Mouse (Mus musculus) midbrain, embryonic 16.5 days (tissue): Measurements from ENCODE around the gene Cbarp. TPM values are rescaled to one million over a fixed set of nuclear protein-coding genes. Genes with fewer than 3 reads are reported as not detected.
A peak's percentile ranks its signal among the peaks of the same experiment; 100 is the strongest.

ENCODE experiments used
- ATAC-seq: fragments of 200-750 bp; cut with Nextera tagmentation; 2 replicates; pipeline ENCODE4 v1.8.0; 2017; ENCODE audit warnings: moderate TSS enrichment
- H3K27ac ChIP-seq: fragments of 300-500 bp; sonication (generic); 2 replicates; pipeline ENCODE4 v1.5.1; 2014; ENCODE audit warnings: mild to moderate bottlenecking, low read length, mixed read lengths
- H3K27me3 ChIP-seq: fragments of 300-500 bp; sonication (generic); 2 replicates; pipeline ENCODE4 v1.6.1; 2014; ENCODE audit warnings: low read depth, low read length, mixed read lengths; ENCODE audit not compliant: control insufficient read depth, insufficient read depth
- H3K36me3 ChIP-seq: fragments of 300-500 bp; sonication (generic); 2 replicates; pipeline ENCODE4 v1.6.1; 2014; ENCODE audit warnings: mild to moderate bottlenecking, low read length, moderate library complexity, mixed read lengths; ENCODE audit not compliant: control insufficient read depth, insufficient read depth
- H3K4me1 ChIP-seq: fragments of 300-500 bp; sonication (generic); 2 replicates; pipeline ENCODE4 v1.6.1; 2014; ENCODE audit warnings: mild to moderate bottlenecking, low read length, mixed read lengths; ENCODE audit not compliant: control insufficient read depth, insufficient read depth
- H3K4me2 ChIP-seq: fragments of 300-500 bp; sonication (generic); 2 replicates; pipeline ENCODE4 v1.6.1; 2014; ENCODE audit warnings: mild to moderate bottlenecking, low read length, mixed read lengths
- H3K4me3 ChIP-seq: fragments of 300-500 bp; sonication (generic); 2 replicates; pipeline ENCODE4 v1.5.1; 2014; ENCODE audit warnings: low read depth, mild to moderate bottlenecking, low read length, moderate library complexity, mixed read lengths
- H3K9ac ChIP-seq: fragments of 300-500 bp; sonication (generic); 2 replicates; pipeline ENCODE4 v1.6.1; 2014; ENCODE audit warnings: low read depth, low read length, mixed read lengths
- H3K9me3 ChIP-seq: fragments of 300-500 bp; sonication (generic); replicated peaks from 2 replicates; pipeline ENCODE4 v1.6.1; 2014; ENCODE audit warnings: mild to moderate bottlenecking, low read length, mixed read lengths; ENCODE audit not compliant: control insufficient read depth, poor library complexity, severe bottlenecking
- WGBS: fragments of 180-500 bp; shearing (Covaris S2); extraction: QIAGEN DNeasy Blood & Tissue Kit; methylation state at CpG from one replicate; pipeline ENCODE4 v1.1.7; 2014; 5-methylcytosine and 5-hydroxymethylcytosine counted together
- polyA plus RNA-seq: library from polyadenylated mRNA; unstranded; fragments of >200 nt; fragmentation: Nextera tagmentation; extraction: Ambion mirVana; gene quantifications from 2 replicates; pipeline ENCODE4 v1.2.1, GENCODE M21; 2015

The Cbarp gene
- polyA plus RNA-seq, 1 experiment from 2014 or later: 81.6 TPM

DNA sequence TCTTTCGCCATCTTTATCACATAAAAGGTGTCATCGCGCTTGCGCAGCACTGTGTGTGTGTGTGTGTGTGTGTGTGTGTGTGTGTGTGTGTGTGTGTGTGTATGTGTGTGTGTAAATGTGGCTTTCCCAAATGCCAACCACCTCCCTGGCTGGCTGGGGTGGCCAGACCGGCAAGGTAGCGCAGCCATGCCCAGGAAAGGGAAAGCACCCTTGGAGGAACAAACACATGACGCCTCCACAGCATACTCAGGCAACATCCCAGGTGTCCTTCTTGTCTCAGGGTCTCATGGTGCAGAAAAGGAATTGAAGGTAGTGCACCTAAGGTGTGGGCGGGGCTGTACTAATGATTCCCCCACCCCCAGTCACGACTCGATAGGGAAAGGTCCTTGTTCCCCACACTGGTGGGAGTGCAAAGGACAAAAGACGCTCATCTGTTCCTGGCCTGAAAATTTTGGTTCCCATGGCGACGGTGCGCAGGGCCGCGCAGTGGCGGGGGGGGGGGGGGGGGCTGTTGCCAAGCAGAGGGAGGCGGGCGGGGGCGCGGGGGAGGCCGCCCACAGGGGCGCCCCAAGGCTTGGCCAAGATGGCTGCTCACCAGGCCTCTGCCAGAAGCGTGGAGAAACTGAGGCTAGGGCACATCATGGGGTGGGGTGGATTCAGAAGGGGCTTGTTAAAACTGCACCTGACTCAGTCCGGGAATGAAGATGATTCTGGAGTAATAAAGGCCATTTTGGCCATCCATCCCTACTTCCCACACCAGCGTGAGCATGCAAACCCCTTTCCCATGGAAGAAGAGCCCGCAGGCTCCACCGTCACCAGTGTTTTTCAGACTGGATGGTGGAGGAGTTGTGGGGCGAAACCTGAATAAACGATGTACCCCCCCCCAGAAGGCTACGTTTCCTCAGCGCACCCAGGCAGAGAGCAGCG, 2.7 kb downstream of the Cbarp start:
- no peaks in the 10 kb centered on the region for H3K27me3 ChIP-seq
- H3K36me3 ChIP-seq: peaks cover 27% of the 10 kb centered on the region
- H3K4me1 ChIP-seq: peaks cover 26% of the 10 kb centered on the region
- peak overlapping the region; percentile 94 for H3K9ac ChIP-seq
- peak overlapping the region; percentile 96 for H3K27ac ChIP-seq
- H3K4me2 ChIP-seq: peak overlapping the region; percentile 86
- peak overlapping the region; percentile 70 for H3K4me3 ChIP-seq
- ATAC-seq: no peak
- under 1% methylated on average over 25 of the region's 33 CpGs for WGBS
- H3K9me3 ChIP-seq: no peaks in the 10 kb centered on the region

DNA sequence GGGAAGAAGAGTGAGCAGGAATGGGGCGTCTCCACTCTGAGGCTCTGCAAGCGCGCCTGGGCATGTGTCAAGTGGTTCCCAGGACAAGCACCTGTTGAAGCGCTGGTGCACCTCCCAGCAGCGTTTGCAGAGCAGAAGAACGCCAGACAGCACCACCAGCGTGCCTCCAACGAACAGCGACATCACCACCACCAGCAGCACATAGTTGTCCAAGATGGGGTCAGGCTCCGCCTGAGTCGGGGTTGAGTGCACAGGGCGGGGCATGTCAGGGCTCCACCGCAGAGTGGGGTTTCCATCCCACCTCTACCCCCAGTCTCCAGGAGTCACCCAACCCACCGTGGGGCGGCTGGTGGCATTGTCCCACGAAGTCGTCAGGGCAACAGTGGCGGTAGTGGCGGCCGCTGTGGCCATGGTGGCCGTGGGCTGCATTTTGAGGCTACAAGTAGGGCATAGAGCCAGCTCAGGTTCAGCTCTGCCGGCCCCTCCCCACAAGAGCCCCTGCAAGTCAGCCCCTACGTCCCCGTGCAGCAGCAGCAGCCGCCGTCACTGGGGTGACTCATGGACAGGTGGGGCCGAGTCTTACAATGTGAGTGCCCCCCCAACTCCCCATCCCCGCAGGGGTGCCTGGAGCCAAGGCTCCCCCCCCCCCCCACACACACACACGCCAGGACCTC, 3.5 kb downstream of the Cbarp start:
- Histone ChIP-seq H3K4me1 (peaks cover 22% of the 10 kb centered on the region), H3K36me3 (peaks cover 33% of the 10 kb centered on the region), H3K4me3 (peak overlapping the region; percentile 70), H3K4me2 (peak overlapping the region; percentile 86), H3K27me3 (no peaks in the 10 kb centered on the region), H3K9ac (peak overlapping the region; percentile 94), H3K27ac (peak overlapping the region; percentile 96), H3K9me3 (no peaks in the 10 kb centered on the region)
- WGBS: 4% methylated on average over 28 of the region's 29 CpGs
- no peak for ATAC-seq

DNA sequence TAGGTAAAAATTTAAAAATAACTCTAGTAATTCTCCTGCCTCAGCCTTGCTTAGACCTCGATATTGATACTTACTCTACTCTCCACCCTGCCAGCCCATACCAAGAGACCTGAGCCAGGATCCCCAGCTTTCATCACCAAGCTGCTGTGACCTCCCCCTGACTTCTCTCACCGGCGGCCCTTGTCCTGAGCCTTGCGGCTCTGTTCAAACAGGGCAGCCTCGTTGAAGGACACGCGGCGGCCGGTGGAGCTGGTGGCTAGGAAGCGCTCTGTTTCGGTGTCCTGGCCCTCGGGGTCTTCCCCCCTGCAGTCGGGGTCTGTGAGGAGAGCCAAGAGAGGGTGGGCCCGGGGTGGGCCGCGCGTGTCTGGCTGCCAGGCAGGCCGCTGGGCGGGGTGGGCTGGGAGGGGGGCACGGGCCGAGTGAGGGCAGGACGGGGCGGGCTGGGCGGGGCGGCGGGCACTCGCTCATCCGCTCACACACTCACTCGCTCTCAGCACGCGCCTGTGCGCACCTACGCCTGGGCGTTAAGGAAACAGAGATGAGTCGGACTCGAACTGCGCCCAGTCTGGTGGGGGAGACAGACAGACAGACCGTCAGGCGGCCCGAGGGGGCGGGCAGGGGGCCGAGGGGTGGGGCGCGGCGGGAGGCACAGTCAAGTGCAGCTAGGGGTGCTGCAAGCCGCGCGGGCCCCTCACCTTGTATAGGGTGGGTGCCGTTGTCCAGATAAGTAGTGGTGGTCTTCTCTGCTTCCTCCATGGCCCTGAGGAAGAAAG, 4.3 kb downstream of the Cbarp start:
- Histone ChIP-seq H3K9ac (peak overlapping the region; percentile 94), H3K4me3 (peak overlapping the region; percentile 70), H3K4me2 (peak overlapping the region; percentile 86), H3K9me3 (no peaks in the 10 kb centered on the region), H3K27ac (peak overlapping the region; percentile 96), H3K27me3 (no peaks in the 10 kb centered on the region), H3K4me1 (peaks cover 22% of the 10 kb centered on the region), H3K36me3 (peaks cover 37% of the 10 kb centered on the region)
- no peak for ATAC-seq
- WGBS: 12% methylated on average over 38 of the region's 49 CpGs

- 93% methylated on average over 1 of the region's 1 CpGs for WGBS
These were observed 5.0 kb downstream of the Cbarp start for GRCm38 (mm10) chr10:80135641-80136040.

DNA sequence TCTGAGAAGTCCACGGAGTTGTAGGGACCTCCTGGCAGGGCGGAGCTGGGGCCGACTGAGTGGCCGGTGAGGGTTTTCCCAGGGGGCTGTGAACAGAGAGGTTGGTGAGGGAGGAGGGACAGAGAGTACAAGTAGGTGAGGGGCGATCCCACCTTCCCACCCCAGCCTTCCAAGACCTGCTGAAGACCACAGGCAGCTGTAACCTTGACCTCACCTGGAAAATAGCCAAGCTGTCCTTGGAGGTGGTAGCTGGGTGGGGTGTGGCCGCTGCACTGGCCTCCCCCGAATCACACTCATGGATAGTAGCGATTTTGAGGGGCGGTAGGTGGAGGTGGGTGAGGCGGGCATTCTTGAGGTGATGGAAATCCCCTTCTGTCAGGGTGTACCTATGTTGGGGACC, 5.5 kb downstream of the Cbarp start:
- no peak overlapping the region for H3K4me3 ChIP-seq
- no peak overlapping the region for H3K27ac ChIP-seq
- 90% methylated on average over 10 of the region's 10 CpGs for WGBS
- no peaks in the 10 kb centered on the region for H3K9me3 ChIP-seq
- no peak overlapping the region for H3K9ac ChIP-seq
- no peak overlapping the region for H3K4me2 ChIP-seq
- H3K27me3 ChIP-seq: no peaks in the 10 kb centered on the region
- peaks cover 37% of the 10 kb centered on the region for H3K36me3 ChIP-seq
- ATAC-seq: no peak
- H3K4me1 ChIP-seq: peaks cover 17% of the 10 kb centered on the region

More at GRCm38 (mm10) chr10:80135641-80136040, 5.0 kb downstream of the Cbarp start:
- Histone ChIP-seq H3K27me3 (no peaks in the 10 kb centered on the region), H3K4me3 (no peak overlapping the region), H3K4me2 (no peak overlapping the region), H3K27ac (no peak overlapping the region), H3K36me3 (peaks cover 37% of the 10 kb centered on the region), H3K9me3 (no peaks in the 10 kb centered on the region), H3K4me1 (peaks cover 18% of the 10 kb centered on the region), H3K9ac (no peak overlapping the region; the same call in 1 of the 2 replicates)
- no peak for ATAC-seq

GRCm38 (mm10) chr10:80134421-80134820, 6.2 kb downstream of the Cbarp start:
- H3K27ac ChIP-seq: no peak overlapping the region
- WGBS: 90% methylated on average over 9 of the region's 9 CpGs
- peaks cover 17% of the 10 kb centered on the region for H3K4me1 ChIP-seq
- no peaks in the 10 kb centered on the region for H3K9me3 ChIP-seq
- no peak overlapping the region for H3K9ac ChIP-seq
- ATAC-seq: no peak
- H3K4me2 ChIP-seq: no peak overlapping the region
- no peak overlapping the region for H3K4me3 ChIP-seq
- H3K36me3 ChIP-seq: peaks cover 40% of the 10 kb centered on the region
- H3K27me3 ChIP-seq: no peaks in the 10 kb centered on the region

GRCm38 (mm10) chr10:80133226-80133849, 7.3 kb downstream of the Cbarp start:
- H3K4me1 ChIP-seq: peaks cover 17% of the 10 kb centered on the region
- no peak overlapping the region for H3K4me3 ChIP-seq
- H3K4me2 ChIP-seq: no peak overlapping the region
- H3K9me3 ChIP-seq: no peaks in the 10 kb centered on the region
- H3K9ac ChIP-seq: 0 out of 2 replicates have a peak overlapping the region, but pooled peaks have one; percentile 25
- H3K27ac ChIP-seq: no peak overlapping the region
- no peaks in the 10 kb centered on the region for H3K27me3 ChIP-seq
- WGBS: 63% methylated on average over 8 of the region's 8 CpGs
- H3K36me3 ChIP-seq: peaks cover 45% of the 10 kb centered on the region
- ATAC-seq: no peak

DNA sequence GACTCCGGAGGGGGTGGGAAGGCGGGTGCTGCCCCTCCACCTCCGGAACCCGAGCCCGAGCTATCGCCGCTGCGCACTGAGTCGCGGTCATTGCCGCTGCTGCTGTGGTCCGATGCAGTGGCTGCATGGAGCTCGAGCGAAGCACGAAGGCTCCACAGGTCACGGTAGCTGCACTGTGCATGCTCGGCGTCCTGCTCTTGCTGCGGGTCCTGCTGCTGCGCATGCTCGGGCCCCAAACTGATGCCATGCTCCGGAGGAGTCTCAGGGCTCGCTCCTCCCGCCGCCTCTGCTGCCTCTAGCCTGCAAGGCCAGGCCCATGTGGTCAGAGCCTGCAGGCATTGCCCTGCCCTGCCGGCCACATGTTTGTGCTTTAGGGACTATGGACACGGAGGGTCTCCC, 8.7 kb downstream of the Cbarp start:
- WGBS: 22% methylated on average over 27 of the region's 27 CpGs
- Histone ChIP-seq H3K36me3 (peaks cover 51% of the 10 kb centered on the region), H3K27me3 (no peaks in the 10 kb centered on the region), H3K9ac (peak overlapping the region; percentile 22; the same call in 1 of the 2 replicates), H3K9me3 (no peaks in the 10 kb centered on the region), H3K4me3 (no peak overlapping the region), H3K4me1 (peaks cover 11% of the 10 kb centered on the region), H3K4me2 (peak overlapping the region; percentile 13), H3K27ac (no peak overlapping the region)
- peak; percentile 29; the same call in 1 of the 2 replicates for ATAC-seq
